Mouse (Mus musculus) forebrain, embryonic 11.5 days (tissue): ENCODE data around the gene Phf21a. TPM values are rescaled to one million over a fixed set of nuclear protein-coding genes. Genes with fewer than 3 reads are reported as not detected.
"Not testable (repeated sequence)": the region's sequence is repeated elsewhere in the genome, so short reads cannot be mapped to it uniquely, and the experiment has no call there.

Experiments used
- ATAC-seq: fragments of 200-750 bp; cut with Nextera tagmentation; replicated peaks from 2 replicates; pipeline ENCODE4 v1.8.0; 2017; ENCODE audit warnings: moderate TSS enrichment; ENCODE audit not compliant: low FRiP score
- DNase-seq: peaks from one replicate; pipeline ENCODE4 v3.0.0-alpha.2; 2017; ENCODE audit warnings: low spot score
- H3K27ac ChIP-seq: fragments of 300-500 bp; sonication (generic); 2 replicates; pipeline ENCODE4 v1.5.1; 2014; ENCODE audit warnings: low read depth, low read length
- H3K27me3 ChIP-seq: fragments of 300-500 bp; sonication (generic); 2 replicates; pipeline ENCODE4 v1.6.1; 2014; ENCODE audit warnings: mild to moderate bottlenecking, low read length, mixed read lengths; ENCODE audit not compliant: control insufficient read depth, insufficient read depth
- H3K36me3 ChIP-seq: fragments of 300-500 bp; sonication (generic); 2 replicates; pipeline ENCODE4 v1.6.1; 2014; ENCODE audit warnings: mild to moderate bottlenecking, low read length, moderate library complexity, mixed read lengths; ENCODE audit not compliant: control insufficient read depth, insufficient read depth
- H3K4me1 ChIP-seq: fragments of 300-500 bp; sonication (generic); replicated peaks from 2 replicates; pipeline ENCODE4 v1.6.1; 2014; ENCODE audit warnings: low read length, mixed read lengths; ENCODE audit not compliant: control insufficient read depth, insufficient read depth
- H3K4me2 ChIP-seq: fragments of 300-500 bp; sonication (generic); 2 replicates; pipeline ENCODE4 v1.6.1; 2014; ENCODE audit warnings: low read depth, mild to moderate bottlenecking, low read length, moderate library complexity, mixed read lengths; ENCODE audit not compliant: severe bottlenecking
- H3K4me3 ChIP-seq: fragments of 300-500 bp; sonication (generic); 2 replicates; pipeline ENCODE4 v1.5.1; 2014; ENCODE audit warnings: low read depth, low read length
- H3K9ac ChIP-seq: fragments of 300-500 bp; sonication (generic); 2 replicates; pipeline ENCODE4 v1.6.1; 2014; ENCODE audit warnings: low read length
- H3K9me3 ChIP-seq: fragments of 300-500 bp; sonication (generic); 2 replicates; pipeline ENCODE4 v1.6.1; 2016; ENCODE audit warnings: low read length, mixed read lengths; ENCODE audit not compliant: control insufficient read depth
- WGBS: fragments of 180-500 bp; shearing (Covaris S2); extraction: QIAGEN DNeasy Blood & Tissue Kit; methylation state at CpG from one replicate; pipeline ENCODE4 v1.1.7; 2014; 5-methylcytosine and 5-hydroxymethylcytosine counted together
- polyA plus RNA-seq: library from polyadenylated mRNA; unstranded; fragments of >200 nt; fragmentation: Nextera tagmentation; extraction: Ambion mirVana; gene quantifications from 2 replicates; pipeline ENCODE4 v1.2.1, GENCODE M21; 2014

The Phf21a gene
- polyA plus RNA-seq, 1 experiment from 2014 or later = 37.6 TPM

GRCm38 (mm10) chr2:92391116-92391515, 298.2 kb downstream of the Phf21a start:
- 90% methylated on average over 8 of the region's 8 CpGs for WGBS
- Histone ChIP-seq H3K27me3 (no peaks in the 10 kb centered on the region), H3K36me3 (peaks cover 8% of the 10 kb centered on the region; the same call in 1 of the 2 replicates), H3K4me3 (no peak overlapping the region), H3K9me3 (no peaks in the 10 kb centered on the region), H3K9ac (no peak overlapping the region), H3K27ac (no peak overlapping the region), H3K4me2 (no peak overlapping the region; the same call in 1 of the 2 replicates), H3K4me1 (peaks cover 30% of the 10 kb centered on the region)
- no peak for DNase-seq
- ATAC-seq = no peak

- no peak for DNase-seq
- 24% methylated on average over 11 of the region's 11 CpGs for WGBS
Measured at GRCm38 (mm10) chr2:92391703-92392317, 298.9 kb downstream of the Phf21a start.

GRCm38 (mm10) chr2:92392318-92393264, 299.7 kb downstream of the Phf21a start:
- H3K4me3 ChIP-seq = peak overlapping the region; percentile 30
- peak overlapping the region; percentile 54 for H3K9ac ChIP-seq
- DNase-seq (peak; percentile 85), ATAC-seq (peak; percentile 11; the same call in 1 of the 2 replicates)
- no peaks in the 10 kb centered on the region for H3K36me3 ChIP-seq
- H3K27ac ChIP-seq = peak overlapping the region; percentile 83
- H3K27me3 ChIP-seq = no peaks in the 10 kb centered on the region
- peak overlapping the region; percentile 56 for H3K4me2 ChIP-seq
- H3K4me1 ChIP-seq = peaks cover 30% of the 10 kb centered on the region
- no peaks in the 10 kb centered on the region for H3K9me3 ChIP-seq
- 2% methylated on average over 26 of the region's 26 CpGs for WGBS

More at GRCm38 (mm10) chr2:92391703-92392317, 298.9 kb downstream of the Phf21a start:
- Histone ChIP-seq H3K4me3 (peak overlapping the region; percentile 30), H3K4me1 (peaks cover 30% of the 10 kb centered on the region), H3K9ac (peak overlapping the region; percentile 54), H3K27me3 (no peaks in the 10 kb centered on the region), H3K27ac (peak overlapping the region; percentile 83), H3K36me3 (peaks cover 5% of the 10 kb centered on the region; the same call in 1 of the 2 replicates), H3K4me2 (peak overlapping the region; percentile 56), H3K9me3 (no peaks in the 10 kb centered on the region)
- ATAC-seq = no peak

- WGBS = 90% methylated on average over 3 of the region's 3 CpGs
- no peak overlapping the region for H3K27ac ChIP-seq
- peaks cover 21% of the 10 kb centered on the region for H3K4me1 ChIP-seq
- H3K4me3 ChIP-seq = no peak overlapping the region
- no peak for DNase-seq
- H3K27me3 ChIP-seq = no peaks in the 10 kb centered on the region
- no peak overlapping the region for H3K9ac ChIP-seq
- no peak for ATAC-seq
- H3K4me2 ChIP-seq = no peak overlapping the region
- no peaks in the 10 kb centered on the region for H3K36me3 ChIP-seq
- no peaks in the 10 kb centered on the region for H3K9me3 ChIP-seq
Measured at GRCm38 (mm10) chr2:92395535-92395934, 302.6 kb downstream of the Phf21a start.

- H3K9me3 ChIP-seq = no peaks in the 10 kb centered on the region
- H3K27ac ChIP-seq = no peak overlapping the region
- peaks cover 12% of the 10 kb centered on the region for H3K4me1 ChIP-seq
- H3K27me3 ChIP-seq = no peaks in the 10 kb centered on the region
- no peaks in the 10 kb centered on the region for H3K36me3 ChIP-seq
- no peak overlapping the region for H3K4me3 ChIP-seq
- ATAC-seq = no peak
- 94% methylated on average over 1 of the region's 1 CpGs for WGBS
- no peak for DNase-seq
- no peak overlapping the region for H3K9ac ChIP-seq
- no peak overlapping the region for H3K4me2 ChIP-seq
Measured at GRCm38 (mm10) chr2:92397436-92397835, 304.5 kb downstream of the Phf21a start.

GRCm38 (mm10) chr2:92399877-92400276, 307.0 kb downstream of the Phf21a start:
- not testable (repeated sequence) for H3K27me3 ChIP-seq, H3K9ac ChIP-seq, ATAC-seq, H3K36me3 ChIP-seq, H3K4me1 ChIP-seq, H3K4me2 ChIP-seq, DNase-seq, H3K4me3 ChIP-seq, H3K9me3 ChIP-seq, H3K27ac ChIP-seq
- WGBS = 50% methylated on average over 4 of the region's 4 CpGs

- no peak overlapping the region for H3K27ac ChIP-seq
- H3K4me1 ChIP-seq = peaks cover 6% of the 10 kb centered on the region; the same call in 1 of the 2 replicates
- no peaks in the 10 kb centered on the region for H3K9me3 ChIP-seq
- DNase-seq (no peak), ATAC-seq (peak; percentile 37; the same call in 1 of the 2 replicates)
- peak overlapping the region; percentile 84 for H3K4me2 ChIP-seq
- peak overlapping the region; percentile 88 for H3K9ac ChIP-seq
- no peaks in the 10 kb centered on the region; the same call in 1 of the 2 replicates for H3K36me3 ChIP-seq
- WGBS = 2% methylated on average over 22 of the region's 22 CpGs
- H3K4me3 ChIP-seq = peak overlapping the region; percentile 72
- no peaks in the 10 kb centered on the region for H3K27me3 ChIP-seq
Measured at GRCm38 (mm10) chr2:92400682-92401081, 307.8 kb downstream of the Phf21a start.

GRCm38 (mm10) chr2:92401091-92401561, 308.2 kb downstream of the Phf21a start, which contains the start of gene Mapk8ip1:
TSS of gene Mapk8ip1 (minus strand) at chr2:92401263.
- ATAC-seq (peak; percentile 84), DNase-seq (peak; percentile 78)
- Histone ChIP-seq H3K36me3 (no peaks in the 10 kb centered on the region; the same call in 1 of the 2 replicates), H3K4me1 (peaks cover 6% of the 10 kb centered on the region; the same call in 1 of the 2 replicates), H3K4me2 (peak within 1 kb of the TSS; percentile 84), H3K27ac (no peak within 1 kb of the TSS), H3K4me3 (peak within 1 kb of the TSS; percentile 72), H3K27me3 (no peaks in the 10 kb centered on the region), H3K9me3 (no peaks in the 10 kb centered on the region), H3K9ac (peak within 1 kb of the TSS; percentile 88)
- WGBS = 3% methylated on average over 28 of the region's 59 CpGs
